Mouse (Mus musculus) bone marrow macrophage, adult 2 months (primary cell): Measurements from ENCODE around the gene Pcp4l1. TPM values are rescaled to one million over a fixed set of nuclear protein-coding genes. Genes with fewer than 3 reads are reported as not detected.

Source experiments
- H3K27ac ChIP-seq: 2 replicates; pipeline ENCODE4 v1.5.1; 2012; ENCODE audit warnings: low read depth, low read length; ENCODE audit not compliant: insufficient read depth
- H3K4me1 ChIP-seq: 2 replicates; pipeline ENCODE4 v1.6.1; 2012; ENCODE audit warnings: low read length; ENCODE audit not compliant: control insufficient read depth, insufficient read depth
- H3K4me3 ChIP-seq: 2 replicates; pipeline ENCODE4 v1.5.1; 2012; ENCODE audit warnings: mild to moderate bottlenecking, low read length, moderate library complexity; ENCODE audit not compliant: insufficient read depth
- CTCF ChIP-seq: IDR thresholded peaks from 2 replicates; pipeline ENCODE4 v1.5.1; 2012; ENCODE audit warnings: low read depth, mild to moderate bottlenecking, low read length, moderate library complexity
- POLR2A ChIP-seq: IDR thresholded peaks from 2 replicates; pipeline ENCODE4 v1.6.1; 2012; ENCODE audit warnings: mild to moderate bottlenecking, low read depth, low read length, borderline replicate concordance
- polyA plus RNA-seq: library from polyadenylated mRNA; stranded (reverse); fragments of >200 nt; gene quantifications from 2 replicates; pipeline ENCODE4 v1.2.4, GENCODE M21; 2012; ENCODE audit not compliant: missing spikeins, insufficient read depth, insufficient read length

The Pcp4l1 gene
- polyA plus RNA-seq, 1 experiment = 145 TPM

DNA sequence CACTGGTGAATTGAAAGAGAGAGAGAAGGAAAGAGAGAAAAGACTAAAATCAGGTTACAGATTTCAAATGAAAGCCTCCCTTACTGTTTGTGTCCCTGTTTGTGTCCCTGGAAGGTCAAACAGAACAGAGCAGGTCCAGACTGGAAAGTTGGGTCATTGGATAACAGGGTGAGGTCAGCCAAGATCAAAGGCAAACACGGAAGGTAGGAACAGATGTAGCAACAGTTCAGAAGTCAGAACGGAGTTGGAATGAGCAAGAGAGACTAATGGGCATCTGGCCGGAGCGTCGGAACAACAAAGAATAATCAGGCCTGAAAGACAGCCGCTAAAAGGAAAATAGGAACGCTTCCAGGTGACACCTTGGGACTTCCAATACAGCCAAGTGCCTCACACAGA is 8.2 kb upstream of the Pcp4l1 start:
- TF ChIP-seq CTCF = no peak
- TF ChIP-seq POLR2A = no peak
- Histone ChIP-seq H3K27ac (no peak overlapping the region), H3K4me3 (no peak overlapping the region), H3K4me1 (peaks cover 1% of the 10 kb centered on the region)

- TF ChIP-seq POLR2A (no peak), CTCF (no peak)
- H3K27ac ChIP-seq = no peak overlapping the region
- H3K4me1 ChIP-seq = no peaks in the 10 kb centered on the region
- no peak overlapping the region for H3K4me3 ChIP-seq
Measured at GRCm38 (mm10) chr1:171203471-171204248, 7.6 kb upstream of the Pcp4l1 start.

DNA sequence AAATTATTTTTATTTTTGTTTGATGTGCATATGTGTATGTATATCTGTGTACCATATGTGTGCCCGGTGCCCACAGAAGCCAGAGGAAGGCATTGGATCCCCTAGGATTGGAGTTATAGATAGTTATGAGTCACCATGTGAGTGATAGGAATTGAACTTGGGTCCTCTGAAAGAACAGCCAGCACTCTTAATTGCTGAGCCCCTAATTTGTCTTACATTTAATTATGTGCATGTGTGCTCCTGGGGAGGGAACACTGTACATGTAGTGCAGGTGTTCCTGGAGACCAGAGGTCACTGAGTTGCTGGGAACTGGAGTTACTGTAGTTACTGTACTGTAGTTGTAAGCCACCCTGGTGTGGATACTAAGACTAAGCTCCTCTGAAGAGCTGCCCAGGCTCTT is 4.7 kb upstream of the Pcp4l1 start:
- no peak for TF ChIP-seq CTCF
- TF ChIP-seq POLR2A = no peak
- Histone ChIP-seq H3K27ac (no peak overlapping the region), H3K4me1 (peaks cover 2% of the 10 kb centered on the region; the same call in 1 of the 2 replicates), H3K4me3 (no peak overlapping the region)

- Histone ChIP-seq H3K27ac (no peak overlapping the region), H3K4me3 (no peak overlapping the region), H3K4me1 (peaks cover 4% of the 10 kb centered on the region; the same call in 1 of the 2 replicates)
- TF ChIP-seq POLR2A (no peak), CTCF (no peak)
Measured at GRCm38 (mm10) chr1:171199532-171199931, 3.5 kb upstream of the Pcp4l1 start.

DNA sequence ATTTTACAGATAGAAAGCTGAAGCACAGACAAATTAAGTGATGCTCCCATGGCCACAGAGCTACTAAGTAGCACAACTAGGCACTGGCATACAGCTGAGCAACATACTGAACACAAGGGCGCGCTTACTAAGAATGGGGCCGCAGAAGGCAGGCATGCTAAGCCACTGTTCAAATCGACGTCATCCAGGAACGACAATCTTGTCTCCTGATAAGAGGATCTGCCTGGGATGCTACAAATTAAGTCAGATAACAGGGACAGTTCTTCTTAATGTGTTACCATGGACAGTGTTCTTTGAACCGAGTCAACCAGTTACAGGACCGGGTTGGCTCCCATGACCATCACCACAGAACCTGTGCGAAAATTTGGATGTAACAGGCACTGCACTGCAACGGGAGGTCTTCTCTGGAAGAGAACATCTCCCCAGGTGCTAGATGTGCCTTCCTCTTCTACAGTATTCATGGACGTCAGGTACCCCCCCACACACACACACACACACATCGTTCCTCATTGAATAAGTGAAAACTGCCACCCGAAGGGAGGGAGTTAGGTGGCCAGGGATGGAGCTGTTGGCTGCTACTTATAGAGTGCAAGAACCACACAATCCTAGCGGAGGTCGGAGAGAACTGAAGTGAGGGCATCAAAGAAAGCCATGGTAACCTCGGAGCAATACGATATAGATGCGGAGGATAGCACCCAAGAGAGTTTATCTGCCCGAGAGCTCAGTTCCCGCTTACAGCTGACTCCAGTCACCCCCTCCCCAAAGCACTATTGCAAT is 834 bp downstream of the Pcp4l1 start:
- Histone ChIP-seq H3K27ac (no peak overlapping the region), H3K4me3 (peak overlapping the region; percentile 85), H3K4me1 (peaks cover 14% of the 10 kb centered on the region)
- TF ChIP-seq POLR2A (no peak), CTCF (no peak)

- TF ChIP-seq POLR2A (no peak), CTCF (no peak)
- Histone ChIP-seq H3K4me1 (peaks cover 14% of the 10 kb centered on the region), H3K27ac (no peak overlapping the region), H3K4me3 (peak overlapping the region; percentile 3; the same call in 1 of the 2 replicates)
Measured at GRCm38 (mm10) chr1:171193911-171194830, 1.9 kb downstream of the Pcp4l1 start.

DNA sequence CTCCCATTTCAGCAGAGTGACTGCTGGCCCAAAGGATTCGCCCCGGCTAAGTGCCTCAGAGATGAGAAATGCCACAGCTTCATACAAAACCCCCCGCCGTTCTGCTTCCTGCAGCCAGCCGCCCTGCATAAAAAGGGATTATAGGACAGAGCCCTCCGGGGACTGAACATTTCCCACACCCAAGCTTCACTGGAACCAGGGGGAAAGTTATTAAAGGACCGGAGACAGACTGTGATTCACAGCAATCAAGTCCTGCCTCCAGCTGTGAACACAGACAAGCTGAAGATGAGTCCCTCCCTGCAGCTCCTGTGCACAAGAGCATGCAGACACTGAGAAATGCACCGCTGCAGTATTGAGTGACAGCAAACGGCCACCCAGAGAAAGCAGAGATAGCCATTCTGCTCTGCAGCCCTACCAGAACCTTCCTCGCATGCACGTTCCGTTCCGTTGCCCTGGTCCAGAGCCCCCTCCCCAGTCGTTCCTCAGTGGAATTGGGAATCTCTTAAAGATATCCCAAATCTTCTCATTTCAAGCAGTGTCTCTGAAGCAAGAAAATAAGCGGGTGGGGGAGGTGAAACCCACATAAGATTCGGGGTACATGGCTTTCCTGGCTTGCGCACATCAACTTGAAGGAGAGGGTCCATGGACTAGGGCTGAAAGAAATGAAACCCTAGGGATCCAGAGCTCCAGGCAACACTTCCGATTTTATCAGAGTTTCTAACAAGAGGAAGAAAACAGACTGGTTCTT is 2.8 kb downstream of the Pcp4l1 start:
- H3K27ac ChIP-seq = no peak overlapping the region
- TF ChIP-seq POLR2A (no peak), CTCF (no peak)
- no peak overlapping the region for H3K4me3 ChIP-seq
- peaks cover 23% of the 10 kb centered on the region for H3K4me1 ChIP-seq

DNA sequence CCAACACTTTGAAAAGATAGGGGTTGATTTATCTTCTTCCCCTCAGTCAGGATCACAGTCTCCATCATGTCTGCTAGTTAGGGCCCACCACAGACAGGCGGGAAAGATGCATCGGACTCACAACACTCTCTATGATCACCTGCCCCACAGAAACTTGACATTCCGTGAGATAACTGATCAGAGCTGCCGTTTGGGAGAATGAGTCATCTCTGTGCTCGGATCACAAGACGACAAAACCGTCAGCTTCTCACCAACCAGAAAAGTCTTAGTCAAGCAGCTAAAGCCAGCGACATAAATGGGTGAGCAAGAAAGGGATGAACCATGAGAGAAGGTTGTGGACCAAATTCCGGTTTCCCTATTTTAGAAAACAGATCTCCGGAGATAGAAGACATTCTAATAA is 3.8 kb downstream of the Pcp4l1 start:
- Histone ChIP-seq H3K4me3 (no peak overlapping the region), H3K4me1 (peaks cover 33% of the 10 kb centered on the region), H3K27ac (no peak overlapping the region)
- no peak for TF ChIP-seq POLR2A

DNA sequence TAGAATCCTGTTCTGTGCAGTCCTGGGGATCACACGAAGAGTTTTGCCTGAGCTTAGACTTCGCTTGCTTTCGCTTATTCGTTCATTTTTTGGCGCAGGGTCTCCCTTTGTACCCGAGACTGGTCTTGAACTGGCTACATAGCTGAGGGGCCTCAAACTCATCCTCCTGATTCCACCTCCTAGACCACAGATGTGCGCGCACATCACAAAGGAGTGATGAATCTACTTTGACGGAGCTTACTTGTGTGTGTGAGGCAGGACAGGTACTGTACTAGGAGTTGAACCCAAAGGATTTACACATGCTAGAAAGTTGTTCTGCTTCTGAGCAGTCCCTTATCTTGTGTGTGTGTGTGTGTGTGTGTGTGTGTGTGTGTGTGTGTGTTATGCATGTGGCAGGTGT is 5.2 kb downstream of the Pcp4l1 start:
- TF ChIP-seq POLR2A = no peak
- no peak for TF ChIP-seq CTCF
- no peak overlapping the region for H3K27ac ChIP-seq
- no peak overlapping the region for H3K4me3 ChIP-seq
- peaks cover 44% of the 10 kb centered on the region for H3K4me1 ChIP-seq
